Mouse (Mus musculus): Measurements from ENCODE around the gene Ints7. TPM values are rescaled to one million over a fixed set of nuclear protein-coding genes. Genes with fewer than 3 reads are reported as not detected.

Gene Ints7
- polyA plus RNA-seq, 1 experiment = 37.1 TPM

GRCm38 (mm10) chr1:191609051-191609450 is 33.6 kb downstream of the Ints7 start:
- H3K4me3 ChIP-seq (ENCODE audit: insufficient read depth, low read length) = no peak overlapping the region
- H3K27ac ChIP-seq (ENCODE audit: insufficient read depth, low read length) = no peak overlapping the region
- no peaks in the 10 kb centered on the region for H3K4me1 ChIP-seq (ENCODE audit: control insufficient read depth, insufficient read depth, low read length)
- no peak for TF ChIP-seq POLR2A (IDR thresholded peaks at IDR 0.05; ENCODE audit: low read depth, low read length)
- TF ChIP-seq CTCF (IDR thresholded peaks at IDR 0.05; ENCODE audit: borderline replicate concordance, insufficient read depth, low read length) = no peak

- Histone ChIP-seq H3K4me1 (ENCODE audit: control insufficient read depth, insufficient read depth, low read length) (no peaks in the 10 kb centered on the region), H3K4me3 (ENCODE audit: insufficient read depth, low read length) (no peak overlapping the region), H3K27ac (ENCODE audit: insufficient read depth, low read length) (no peak overlapping the region)
- TF ChIP-seq POLR2A (IDR thresholded peaks at IDR 0.05; ENCODE audit: low read depth, low read length) (no peak), CTCF (IDR thresholded peaks at IDR 0.05; ENCODE audit: borderline replicate concordance, insufficient read depth, low read length) (no peak)
Observed at GRCm38 (mm10) chr1:191609578-191609977, 34.1 kb downstream of the Ints7 start.

GRCm38 (mm10) chr1:191610357-191610756 is 34.9 kb downstream of the Ints7 start:
- Histone ChIP-seq H3K27ac (ENCODE audit: insufficient read depth, low read length) (no peak overlapping the region), H3K4me3 (ENCODE audit: insufficient read depth, low read length) (no peak overlapping the region), H3K4me1 (ENCODE audit: control insufficient read depth, insufficient read depth, low read length) (no peaks in the 10 kb centered on the region)
- TF ChIP-seq CTCF (IDR thresholded peaks at IDR 0.05; ENCODE audit: borderline replicate concordance, insufficient read depth, low read length) (no peak), POLR2A (IDR thresholded peaks at IDR 0.05; ENCODE audit: low read depth, low read length) (no peak)

GRCm38 (mm10) chr1:191611686-191612085 is 36.2 kb downstream of the Ints7 start:
- TF ChIP-seq CTCF (IDR thresholded peaks at IDR 0.05; ENCODE audit: borderline replicate concordance, insufficient read depth, low read length) (no peak), POLR2A (IDR thresholded peaks at IDR 0.05; ENCODE audit: low read depth, low read length) (no peak)
- H3K4me3 ChIP-seq (ENCODE audit: insufficient read depth, low read length) = no peak overlapping the region
- H3K27ac ChIP-seq (ENCODE audit: insufficient read depth, low read length) = no peak overlapping the region
- H3K4me1 ChIP-seq (ENCODE audit: control insufficient read depth, insufficient read depth, low read length) = no peaks in the 10 kb centered on the region

- Histone ChIP-seq H3K4me1 (ENCODE audit: control insufficient read depth, insufficient read depth, low read length) (no peaks in the 10 kb centered on the region), H3K4me3 (ENCODE audit: insufficient read depth, low read length) (no peak overlapping the region), H3K27ac (ENCODE audit: insufficient read depth, low read length) (no peak overlapping the region)
- TF ChIP-seq CTCF (IDR thresholded peaks at IDR 0.05; ENCODE audit: borderline replicate concordance, insufficient read depth, low read length) = no peak
- no peak for TF ChIP-seq POLR2A (IDR thresholded peaks at IDR 0.05; ENCODE audit: low read depth, low read length)
Observed at GRCm38 (mm10) chr1:191612877-191613276, 37.4 kb downstream of the Ints7 start.

- Histone ChIP-seq H3K4me1 (ENCODE audit: control insufficient read depth, insufficient read depth, low read length) (no peaks in the 10 kb centered on the region), H3K27ac (ENCODE audit: insufficient read depth, low read length) (no peak overlapping the region), H3K4me3 (ENCODE audit: insufficient read depth, low read length) (no peak overlapping the region)
- TF ChIP-seq POLR2A (IDR thresholded peaks at IDR 0.05; ENCODE audit: low read depth, low read length) = no peak
- no peak for TF ChIP-seq CTCF (IDR thresholded peaks at IDR 0.05; ENCODE audit: borderline replicate concordance, insufficient read depth, low read length)
Observed at GRCm38 (mm10) chr1:191616245-191616644, 40.8 kb downstream of the Ints7 start.

- TF ChIP-seq POLR2A (IDR thresholded peaks at IDR 0.05; ENCODE audit: low read depth, low read length) (no peak), CTCF (IDR thresholded peaks at IDR 0.05; ENCODE audit: borderline replicate concordance, insufficient read depth, low read length) (no peak)
- Histone ChIP-seq H3K27ac (ENCODE audit: insufficient read depth, low read length) (no peak overlapping the region), H3K4me1 (ENCODE audit: control insufficient read depth, insufficient read depth, low read length) (no peaks in the 10 kb centered on the region), H3K4me3 (ENCODE audit: insufficient read depth, low read length) (no peak overlapping the region)
Observed at GRCm38 (mm10) chr1:191617589-191617988, 42.2 kb downstream of the Ints7 start.

GRCm38 (mm10) chr1:191618067-191618766 is 42.8 kb downstream of the Ints7 start:
- Histone ChIP-seq H3K27ac (ENCODE audit: insufficient read depth, low read length) (no peak overlapping the region), H3K4me1 (ENCODE audit: control insufficient read depth, insufficient read depth, low read length) (no peaks in the 10 kb centered on the region), H3K4me3 (ENCODE audit: insufficient read depth, low read length) (no peak overlapping the region)
- TF ChIP-seq CTCF (IDR thresholded peaks at IDR 0.05; ENCODE audit: borderline replicate concordance, insufficient read depth, low read length) (no peak), POLR2A (IDR thresholded peaks at IDR 0.05; ENCODE audit: low read depth, low read length) (no peak)

GRCm38 (mm10) chr1:191621096-191621495 is 45.7 kb downstream of the Ints7 start:
- H3K27ac ChIP-seq (ENCODE audit: insufficient read depth, low read length) = no peak overlapping the region
- TF ChIP-seq CTCF (IDR thresholded peaks at IDR 0.05; ENCODE audit: borderline replicate concordance, insufficient read depth, low read length) = no peak
- no peak for TF ChIP-seq POLR2A (IDR thresholded peaks at IDR 0.05; ENCODE audit: low read depth, low read length)
- 0 out of 2 replicates have a peak, but pooled peaks cover 2% of the 10 kb centered on the region for H3K4me1 ChIP-seq (ENCODE audit: control insufficient read depth, insufficient read depth, low read length)
- H3K4me3 ChIP-seq (ENCODE audit: insufficient read depth, low read length) = no peak overlapping the region

GRCm38 (mm10) chr1:191622801-191623200 is 47.4 kb downstream of the Ints7 start:
- TF ChIP-seq CTCF (IDR thresholded peaks at IDR 0.05; ENCODE audit: borderline replicate concordance, insufficient read depth, low read length) (no peak), POLR2A (IDR thresholded peaks at IDR 0.05; ENCODE audit: low read depth, low read length) (no peak)
- Histone ChIP-seq H3K4me1 (ENCODE audit: control insufficient read depth, insufficient read depth, low read length) (0 out of 2 replicates have a peak, but pooled peaks cover 2% of the 10 kb centered on the region), H3K4me3 (ENCODE audit: insufficient read depth, low read length) (no peak overlapping the region), H3K27ac (ENCODE audit: insufficient read depth, low read length) (no peak overlapping the region; the same call in 1 of the 2 replicates)

Data from embryonic fibroblast, embryonic 13.5 days (primary cell).